In the genomic region with DNA sequence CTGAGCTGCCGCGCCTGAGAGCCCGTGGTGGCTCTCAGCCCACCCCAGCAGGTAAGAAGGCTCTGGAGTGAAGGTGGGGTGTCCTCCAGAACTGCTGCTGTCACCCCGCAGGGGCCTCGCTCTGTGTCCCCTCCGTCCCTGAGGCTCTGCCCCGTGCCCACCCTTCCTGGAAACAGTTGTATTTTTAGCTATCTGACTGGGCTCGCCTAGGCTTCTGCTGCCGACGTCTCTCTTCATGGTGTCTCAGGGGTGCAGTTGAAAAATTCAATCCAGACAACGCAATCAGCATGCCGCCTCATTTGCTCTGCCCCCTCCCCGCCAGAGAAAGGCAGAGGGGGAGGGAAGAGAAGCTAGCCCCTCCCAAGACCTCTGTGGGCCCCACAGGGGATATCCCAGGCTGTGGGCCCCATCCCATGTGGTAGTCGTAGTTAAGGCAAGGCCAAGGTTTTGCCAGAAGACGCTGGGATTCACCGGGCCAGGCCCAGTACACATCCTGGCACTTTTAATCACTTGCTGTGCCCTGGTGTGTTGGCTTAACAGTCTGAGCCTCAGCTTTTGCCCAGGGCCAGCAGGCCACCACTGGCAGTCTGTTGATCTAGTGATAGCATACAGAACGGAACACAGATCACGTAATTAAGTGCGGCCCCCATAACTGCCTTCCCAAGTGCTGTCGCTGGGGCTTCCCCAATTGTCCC, we compare ENCODE assay signal across 9 mouse cellular contexts. TPM values are rescaled to one million over a fixed set of nuclear protein-coding genes. Genes with fewer than 3 reads are reported as not detected.
A peak's percentile ranks its signal among the peaks of the same experiment; 100 is the strongest.
DNase-seq lines count a peak whose midpoint lies in the region; ATAC-seq lines count a peak whose summit lies in the region.
"Had no signal": no experiment of that assay in that cellular context is flagged by ENCODE, and none has a peak within 500 bp of the region (broad histone marks: within the 10 kb centered on the region; RNA-seq: fewer than 3 reads in every experiment).

No protein-coding gene starts in this region.

- peaks cover 100% of the 10 kb centered on the region for H3K36me3 ChIP-seq in megakaryocyte, embryonic 14.5 days (replicated peaks; ENCODE audit: low read length)
- no peaks in the 10 kb centered on the region for H3K36me3 ChIP-seq in forebrain, embryonic 15.5 days
- 0 out of 2 replicates have a peak, but pooled peaks cover 5% of the 10 kb centered on the region for H3K36me3 ChIP-seq in intestine, embryonic 15.5 days
- H3K36me3 ChIP-seq in neural tube, embryonic 15.5 days, result 0 out of 2 replicates have a peak, but pooled peaks cover 3% of the 10 kb centered on the region

- peak overlapping the region; percentile 22; the same call in 1 of the 2 replicates for H3K9ac ChIP-seq in forebrain, embryonic 15.5 days (replicated peaks)
- no peak overlapping the region for H3K9ac ChIP-seq in intestine, embryonic 15.5 days
- no peak overlapping the region; the same call in 1 of the 2 replicates for H3K9ac ChIP-seq in neural tube, embryonic 15.5 days (replicated peaks)

- WGBS in forebrain, embryonic 15.5 days, result 49% methylated on average over 20 of the region's 20 CpGs
- 63% methylated on average over 20 of the region's 20 CpGs for WGBS in intestine, embryonic 15.5 days
- WGBS in neural tube, embryonic 15.5 days, result 31% methylated on average over 20 of the region's 20 CpGs

- no peak for DNase-seq in kidney, adult 11 months
- DNase-seq: gastrocnemius, postnatal 25 days; left cerebral cortex, postnatal 4 days had no signal

- H3K4me3 ChIP-seq in megakaryocyte, embryonic 14.5 days (replicated peaks), result peak overlapping the region; percentile 53
- H3K4me3 ChIP-seq in forebrain, embryonic 15.5 days, result no peak overlapping the region
- no peak overlapping the region for H3K4me3 ChIP-seq in intestine, embryonic 15.5 days (replicated peaks)
- H3K4me3 ChIP-seq in neural tube, embryonic 15.5 days (replicated peaks), result no peak overlapping the region

- no peaks in the 10 kb centered on the region for H3K27me3 ChIP-seq in megakaryocyte, embryonic 14.5 days (replicated peaks)
- H3K27me3 ChIP-seq in forebrain, embryonic 15.5 days, result no peaks in the 10 kb centered on the region
- no peaks in the 10 kb centered on the region for H3K27me3 ChIP-seq in intestine, embryonic 15.5 days (replicated peaks)
- no peaks in the 10 kb centered on the region for H3K27me3 ChIP-seq in neural tube, embryonic 15.5 days (replicated peaks)

- H3K27ac ChIP-seq in forebrain, embryonic 15.5 days (replicated peaks), result peak overlapping the region; percentile 89
- H3K27ac ChIP-seq in intestine, embryonic 15.5 days, result peak overlapping the region; percentile 40; the same call in 1 of the 2 replicates
- H3K27ac ChIP-seq in neural tube, embryonic 15.5 days (replicated peaks), result peak overlapping the region; percentile 76

- H3K9me3 ChIP-seq in megakaryocyte, embryonic 14.5 days, result no peaks in the 10 kb centered on the region
- H3K9me3 ChIP-seq in forebrain, embryonic 15.5 days, result no peaks in the 10 kb centered on the region
- H3K9me3 ChIP-seq in intestine, embryonic 15.5 days, result no peaks in the 10 kb centered on the region
- no peaks in the 10 kb centered on the region for H3K9me3 ChIP-seq in neural tube, embryonic 15.5 days (replicated peaks)

- no peak overlapping the region for H3K4me2 ChIP-seq in forebrain, embryonic 15.5 days (replicated peaks)
- H3K4me2 ChIP-seq in intestine, embryonic 15.5 days (replicated peaks), result no peak overlapping the region
- peak overlapping the region; percentile 17; the same call in 1 of the 2 replicates for H3K4me2 ChIP-seq in neural tube, embryonic 15.5 days

- peaks cover 100% of the 10 kb centered on the region for H3K4me1 ChIP-seq in megakaryocyte, embryonic 14.5 days
- H3K4me1 ChIP-seq in forebrain, embryonic 15.5 days, result peaks cover 98% of the 10 kb centered on the region
- peaks cover 36% of the 10 kb centered on the region for H3K4me1 ChIP-seq in intestine, embryonic 15.5 days (replicated peaks)
- H3K4me1 ChIP-seq in neural tube, embryonic 15.5 days, result peaks cover 95% of the 10 kb centered on the region

- no peak for ATAC-seq in megakaryocyte, adult 5-6 weeks (ENCODE audit: poor library complexity, severe bottlenecking)
- no peak for ATAC-seq in forebrain, embryonic 15.5 days (replicated peaks)
- no peak for ATAC-seq in intestine, embryonic 15.5 days
- no peak for ATAC-seq in neural tube, embryonic 15.5 days (ENCODE audit: low FRiP score)
- ATAC-seq in activated CD4-positive, CD25-positive, alpha-beta regulatory T cell, adult 4 months, result no peak

RNA-seq across cellular contexts. Expression of a gene that starts 32.8 kb away (rescaled TPM):
- polyA plus RNA-seq in megakaryocyte, embryonic 14.5 days (2012; ENCODE audit: insufficient read depth, low replicate concordance), result 8.3 and 35.4 TPM in 2 replicates
- total RNA-seq in megakaryocyte, adult 5-6 weeks (2015), result 28.3 and 31.8 TPM in 2 replicates
- total RNA-seq in megakaryocyte, adult 5-6 weeks (2017), result 23.2 and 28.9 TPM in 2 replicates
- polyA plus RNA-seq in forebrain, embryonic 15.5 days (2015; fragmentation: Nextera tagmentation; extraction: Ambion mirVana), result 27.1 and 34.2 TPM in 2 replicates
- polyA plus RNA-seq in intestine, embryonic 15.5 days (2015; fragmentation: Nextera tagmentation; extraction: Ambion mirVana), result 88.4 and 88.8 TPM in 2 replicates
- polyA plus RNA-seq in neural tube, embryonic 15.5 days (2015; fragmentation: Nextera tagmentation; extraction: Ambion mirVana), result 15.9 and 38.9 TPM in 2 replicates
- polyA plus RNA-seq in activated CD4-positive, CD25-positive, alpha-beta regulatory T cell, adult 4 months (2017; shearing (Covaris generic)), result 10 to 100 TPM; 19.3 to 30.4 TPM
